Mouse (Mus musculus) bone marrow macrophage, adult 2 months (primary cell): ENCODE results near the gene Trmt1. TPM values are rescaled to one million over a fixed set of nuclear protein-coding genes. Genes with fewer than 3 reads are reported as not detected.

Source experiments
- H3K27ac ChIP-seq: 2 replicates; pipeline ENCODE4 v1.5.1; 2012; ENCODE audit warnings: low read depth, low read length; ENCODE audit not compliant: insufficient read depth
- H3K4me1 ChIP-seq: 2 replicates; pipeline ENCODE4 v1.6.1; 2012; ENCODE audit warnings: low read length; ENCODE audit not compliant: control insufficient read depth, insufficient read depth
- H3K4me3 ChIP-seq: 2 replicates; pipeline ENCODE4 v1.5.1; 2012; ENCODE audit warnings: mild to moderate bottlenecking, low read length, moderate library complexity; ENCODE audit not compliant: insufficient read depth
- CTCF ChIP-seq: IDR thresholded peaks from 2 replicates; pipeline ENCODE4 v1.5.1; 2012; ENCODE audit warnings: low read depth, mild to moderate bottlenecking, low read length, moderate library complexity
- POLR2A ChIP-seq: IDR thresholded peaks from 2 replicates; pipeline ENCODE4 v1.6.1; 2012; ENCODE audit warnings: mild to moderate bottlenecking, low read depth, low read length, borderline replicate concordance
- polyA plus RNA-seq: library from polyadenylated mRNA; stranded (reverse); fragments of >200 nt; gene quantifications from 2 replicates; pipeline ENCODE4 v1.2.4, GENCODE M21; 2012; ENCODE audit not compliant: missing spikeins, insufficient read depth, insufficient read length

Trmt1 gene
- polyA plus RNA-seq, 1 experiment = 46.8 TPM

GRCm38 (mm10) chr8:84646800-84647199 lies 39.3 kb upstream of the Trmt1 start:
- Histone ChIP-seq H3K4me3 (no peak overlapping the region), H3K4me1 (peaks cover 3% of the 10 kb centered on the region; the same call in 1 of the 2 replicates), H3K27ac (no peak overlapping the region)
- TF ChIP-seq POLR2A (no peak), CTCF (no peak)

DNA sequence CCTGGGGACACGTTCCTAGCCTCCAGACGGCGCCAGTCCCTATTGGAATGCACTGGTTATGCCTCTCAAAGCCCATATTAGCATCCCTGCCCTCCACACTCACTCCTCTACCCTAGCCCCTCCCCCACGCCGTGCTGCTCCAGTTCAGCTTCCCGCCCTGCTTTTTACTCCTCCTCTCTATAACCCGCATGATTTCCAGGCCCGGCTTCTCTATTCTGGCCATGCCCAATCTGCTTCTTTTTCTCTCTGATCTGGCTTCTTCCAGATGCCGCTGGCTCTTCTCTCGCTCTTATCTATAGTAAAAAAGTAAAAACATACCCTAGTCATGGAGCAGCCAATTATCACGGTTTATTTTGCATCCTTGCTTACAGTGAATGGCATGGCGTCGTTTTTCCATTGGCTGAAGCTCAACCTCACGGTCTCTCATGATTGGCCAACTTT lies 38.6 kb upstream of the Trmt1 start:
- Histone ChIP-seq H3K4me1 (peaks cover 3% of the 10 kb centered on the region; the same call in 1 of the 2 replicates), H3K4me3 (no peak overlapping the region), H3K27ac (no peak overlapping the region)
- TF ChIP-seq POLR2A (no peak), CTCF (no peak)

- TF ChIP-seq CTCF = no peak
- TF ChIP-seq POLR2A = no peak
- Histone ChIP-seq H3K4me3 (no peak overlapping the region), H3K4me1 (peaks cover 3% of the 10 kb centered on the region; the same call in 1 of the 2 replicates), H3K27ac (no peak overlapping the region)
Measured at GRCm38 (mm10) chr8:84650213-84650612, 35.9 kb upstream of the Trmt1 start.

- no peak for TF ChIP-seq POLR2A
- no peak for TF ChIP-seq CTCF
- no peak overlapping the region for H3K4me3 ChIP-seq
- H3K27ac ChIP-seq = no peak overlapping the region
- H3K4me1 ChIP-seq = peaks cover 15% of the 10 kb centered on the region
Measured at GRCm38 (mm10) chr8:84653092-84653631, 32.9 kb upstream of the Trmt1 start.

DNA sequence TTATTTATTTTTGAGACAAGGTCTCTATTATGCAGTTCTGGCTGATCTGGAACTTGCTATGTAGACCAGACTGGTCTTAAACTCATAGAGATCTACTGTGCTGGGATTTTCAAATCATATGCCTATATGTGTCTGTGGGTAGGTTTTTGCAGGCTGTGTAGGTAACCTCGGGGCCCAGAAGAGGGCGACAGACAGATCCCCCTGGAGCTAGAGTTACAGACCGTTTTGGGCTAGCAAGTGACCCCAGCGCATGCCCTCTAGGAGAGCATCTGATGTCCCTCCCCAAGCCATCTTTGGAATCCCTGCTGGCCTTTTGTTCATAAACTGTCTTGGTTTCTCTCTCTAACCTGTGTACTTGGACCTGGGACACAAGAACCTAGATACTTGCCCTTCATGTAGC lies 31.5 kb upstream of the Trmt1 start:
- Histone ChIP-seq H3K4me3 (no peak overlapping the region), H3K27ac (no peak overlapping the region), H3K4me1 (peaks cover 17% of the 10 kb centered on the region)
- no peak for TF ChIP-seq POLR2A
- no peak for TF ChIP-seq CTCF

DNA sequence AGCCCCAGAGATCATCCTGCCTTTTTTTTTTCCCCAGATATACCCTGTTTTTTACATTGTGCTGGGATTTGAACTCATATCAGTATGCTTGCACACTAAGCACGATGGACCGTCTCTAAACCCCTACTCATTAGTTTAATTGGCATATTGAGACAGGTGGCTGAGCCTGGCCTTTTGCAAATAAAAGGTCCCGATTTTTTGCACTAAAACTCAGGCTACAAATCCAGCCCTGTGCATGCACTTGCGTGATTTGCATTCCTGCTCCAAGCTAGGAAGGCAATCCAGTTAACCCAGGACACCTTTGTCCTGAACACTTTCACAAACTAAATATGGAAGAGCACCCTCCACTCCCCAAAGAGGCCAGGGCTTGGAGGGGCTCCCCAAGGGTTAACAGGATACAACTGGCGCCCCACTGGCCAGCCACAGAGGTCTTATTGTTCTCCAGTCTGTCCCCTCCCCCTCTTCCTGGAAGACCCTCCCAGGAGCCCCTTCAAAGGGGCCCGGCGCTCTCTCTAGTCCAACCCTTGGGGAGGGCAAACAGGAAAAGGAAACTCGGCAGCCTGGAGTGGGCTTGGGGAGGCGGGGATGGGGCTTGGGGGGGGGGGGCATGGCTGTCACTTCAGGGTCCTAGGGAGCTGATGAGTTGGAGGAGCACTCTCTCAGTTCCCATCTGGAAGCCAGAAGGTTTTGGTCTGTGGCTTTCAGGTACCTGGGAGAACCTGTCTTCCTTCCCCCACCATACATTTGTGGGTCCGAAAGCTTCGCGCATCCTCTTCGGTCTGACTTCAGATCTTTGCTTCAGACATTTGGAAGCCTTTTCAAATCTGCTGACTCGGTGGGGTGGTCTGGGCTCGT lies 30.5 kb upstream of the Trmt1 start:
- H3K4me1 ChIP-seq = peaks cover 19% of the 10 kb centered on the region
- TF ChIP-seq POLR2A (no peak), CTCF (no peak)
- H3K27ac ChIP-seq = no peak overlapping the region
- H3K4me3 ChIP-seq = no peak overlapping the region

- H3K4me3 ChIP-seq = peak overlapping the region; percentile 46; the same call in 1 of the 2 replicates
- TF ChIP-seq CTCF (no peak), POLR2A (no peak)
- peaks cover 19% of the 10 kb centered on the region for H3K4me1 ChIP-seq
- H3K27ac ChIP-seq = 0 out of 2 replicates have a peak overlapping the region, but pooled peaks have one; percentile 22
Measured at GRCm38 (mm10) chr8:84656191-84656525, 29.9 kb upstream of the Trmt1 start.

GRCm38 (mm10) chr8:84656641-84657126 lies 29.4 kb upstream of the Trmt1 start:
- Histone ChIP-seq H3K4me3 (peak overlapping the region; percentile 46), H3K27ac (peak overlapping the region; percentile 22), H3K4me1 (peaks cover 19% of the 10 kb centered on the region)
- TF ChIP-seq POLR2A (no peak), CTCF (no peak)

DNA sequence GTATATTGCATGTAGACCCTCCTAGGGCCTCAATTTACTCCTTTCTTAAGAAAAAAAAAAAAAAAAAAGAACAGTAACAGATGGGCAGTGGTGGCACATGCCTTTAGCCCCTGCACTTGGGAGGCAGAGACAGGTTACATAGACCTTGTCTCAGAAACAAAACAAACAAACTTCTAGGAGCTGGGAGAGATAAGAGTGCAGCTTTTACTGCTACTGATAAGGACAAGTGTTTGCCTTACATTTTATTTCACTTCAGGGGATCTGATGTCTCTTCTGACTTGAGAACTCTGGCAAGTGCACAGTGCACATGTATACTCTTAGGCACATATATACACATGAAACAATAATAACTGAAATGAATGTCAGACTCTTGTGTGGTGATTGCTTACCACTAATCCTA lies 28.9 kb upstream of the Trmt1 start:
- Histone ChIP-seq H3K27ac (no peak overlapping the region), H3K4me1 (peaks cover 19% of the 10 kb centered on the region), H3K4me3 (peak overlapping the region; percentile 46; the same call in 1 of the 2 replicates)
- TF ChIP-seq POLR2A (no peak), CTCF (no peak)

GRCm38 (mm10) chr8:84657680-84658079 lies 28.4 kb upstream of the Trmt1 start:
- Histone ChIP-seq H3K4me3 (no peak overlapping the region), H3K27ac (no peak overlapping the region), H3K4me1 (peaks cover 19% of the 10 kb centered on the region)
- no peak for TF ChIP-seq CTCF
- TF ChIP-seq POLR2A = no peak
